Mouse (Mus musculus): ENCODE results near the gene Ifna16.

Ifna16 gene

DNA sequence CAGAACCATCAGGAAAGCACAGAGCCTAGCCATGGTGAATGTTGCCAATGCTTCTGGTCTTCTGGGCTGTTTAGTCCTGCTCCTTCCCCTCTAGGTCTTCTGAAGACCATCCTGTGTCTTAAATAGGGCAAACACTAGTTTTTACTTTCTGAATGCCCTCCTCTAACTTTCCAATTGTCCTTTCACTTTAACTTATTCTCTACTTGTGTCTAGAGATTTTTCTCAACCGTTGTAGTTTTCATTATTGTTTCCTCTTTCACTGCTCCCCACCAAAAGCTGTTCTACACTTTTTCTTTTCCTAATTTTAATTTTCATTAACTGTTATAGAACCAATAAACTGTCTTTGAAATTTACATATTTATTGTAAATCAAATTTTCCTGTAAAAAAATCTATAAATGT is at the start of gene Ifna16:
Gene Ifna16, minus strand, starts transcription at position 101 of the 400 bp plus-strand sequence.
- DNase-seq = no peak

- peak; percentile 20 to 27 for DNase-seq
These were observed 46.9 kb upstream of the Ifna16 start for GRCm38 (mm10) chr4:88723497-88724090.

- DNase-seq = peak; percentile 88 to 91
These were observed 45.3 kb upstream of the Ifna16 start, which contains the start of the genes Gm26566 and Klhl9 for GRCm38 (mm10) chr4:88721791-88722721. TSS of gene Gm26566 (plus strand) at chr4:88721805. TSS of gene Klhl9 (minus strand) at chr4:88722465.

- DNase-seq = no peak
These were observed 42.0 kb upstream of the Ifna16 start for GRCm38 (mm10) chr4:88718715-88719114.

DNA sequence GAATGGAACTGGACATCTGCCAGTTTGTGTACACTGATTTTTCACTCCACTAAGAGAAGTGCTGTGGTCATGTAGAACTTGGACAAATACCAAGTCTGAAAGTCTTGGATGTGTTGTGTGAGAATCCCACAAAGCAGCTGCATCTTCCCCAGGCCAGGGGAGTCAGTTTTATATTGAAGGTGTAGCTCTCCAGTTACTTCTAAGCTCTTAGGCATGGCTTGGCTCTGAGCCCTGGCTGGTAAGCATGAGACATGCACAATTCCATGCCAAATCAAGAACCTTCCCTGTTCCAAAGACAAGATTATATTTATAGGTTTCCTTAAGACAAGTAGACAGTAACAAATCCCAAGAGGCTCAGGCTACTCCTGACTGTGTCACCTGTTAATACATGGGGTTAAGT is 38.3 kb upstream of the Ifna16 start:
- DNase-seq = no peak

- no peak for DNase-seq
These were observed 37.6 kb upstream of the Ifna16 start for GRCm38 (mm10) chr4:88714281-88714680.

- DNase-seq = no peak
These were observed 30.6 kb upstream of the Ifna16 start for GRCm38 (mm10) chr4:88707128-88707826.

DNA sequence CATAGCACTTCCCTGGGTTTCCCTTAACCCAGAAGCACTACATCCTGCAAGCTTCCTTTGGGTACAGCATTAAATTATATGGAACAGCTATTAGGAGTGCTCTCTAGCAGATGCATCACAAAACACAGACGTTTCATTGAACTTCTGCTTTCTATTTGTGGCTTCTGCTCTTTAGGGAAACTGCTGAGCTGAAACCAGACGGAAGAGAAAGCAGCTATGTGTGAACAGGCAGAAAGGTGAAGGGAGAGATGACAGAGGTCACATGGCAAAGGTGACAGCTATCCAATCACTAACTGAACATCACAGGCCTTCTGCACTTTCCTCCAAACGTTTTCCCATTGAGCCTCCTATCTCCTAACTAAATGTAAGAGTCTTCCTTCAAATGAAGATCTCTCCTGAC is 29.2 kb upstream of the Ifna16 start:
- no peak for DNase-seq

DNA sequence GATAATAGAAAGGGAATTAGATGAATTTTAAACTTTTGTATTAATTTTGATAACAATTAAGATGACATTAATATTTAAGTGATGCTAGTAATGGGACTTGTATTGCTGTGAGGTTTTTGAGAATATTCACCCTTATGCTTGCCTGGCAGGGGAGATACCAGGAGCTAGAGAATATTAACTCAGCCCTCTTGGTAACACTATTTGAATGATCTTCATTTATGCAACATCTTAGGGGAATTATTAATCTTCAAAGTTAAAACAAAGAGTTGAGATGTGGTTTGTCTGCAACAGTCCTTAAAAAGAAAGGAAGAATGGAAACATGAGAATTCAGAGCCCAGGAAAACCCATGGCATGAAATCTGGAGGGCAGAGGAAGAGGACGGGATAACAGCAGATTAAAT is 22.6 kb upstream of the Ifna16 start:
- no peak for DNase-seq

DNA sequence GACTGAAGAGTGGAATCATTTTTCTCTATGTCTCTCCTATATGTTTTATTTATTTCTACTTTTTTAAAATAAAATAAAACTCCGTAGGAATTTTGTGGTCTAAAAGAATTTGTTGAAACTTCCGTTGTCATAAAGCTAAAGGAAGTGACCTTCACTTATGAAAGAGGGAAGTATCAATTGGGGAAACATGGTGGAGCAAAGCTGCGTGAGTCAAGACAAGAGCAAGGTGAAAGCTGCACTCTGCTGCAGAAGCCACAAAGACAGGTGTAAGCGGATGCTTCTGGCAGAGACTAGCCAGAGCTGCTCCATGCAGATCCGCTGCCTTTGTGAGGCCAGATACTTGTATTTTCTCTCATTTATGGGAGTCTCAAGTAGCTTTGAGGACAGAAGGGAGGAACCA is 22.1 kb upstream of the Ifna16 start:
- DNase-seq = no peak

DNA sequence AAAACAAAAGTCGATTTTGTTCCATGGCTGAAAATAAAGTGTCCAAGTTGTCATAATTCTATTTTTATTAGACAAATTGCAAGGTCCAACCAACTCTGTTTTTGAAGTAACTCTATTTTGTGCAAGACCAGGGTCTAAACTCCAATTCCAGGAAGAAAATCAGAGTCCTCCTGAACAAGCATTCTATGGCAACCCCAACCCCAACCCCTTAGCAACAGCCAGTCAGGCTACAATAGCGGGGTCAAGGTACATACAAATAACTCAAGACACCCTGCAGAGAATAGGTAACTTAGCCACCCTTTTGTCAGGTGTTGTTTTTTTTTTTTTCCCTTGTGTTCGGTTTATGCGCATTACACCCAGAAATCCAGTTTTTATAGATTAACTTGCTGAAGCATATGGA is 21.0 kb upstream of the Ifna16 start:
- peak in 1 of 2 experiments; percentile 49 for DNase-seq

GRCm38 (mm10) chr4:88697108-88697507 is 20.4 kb upstream of the Ifna16 start:
- DNase-seq = no peak

DNA sequence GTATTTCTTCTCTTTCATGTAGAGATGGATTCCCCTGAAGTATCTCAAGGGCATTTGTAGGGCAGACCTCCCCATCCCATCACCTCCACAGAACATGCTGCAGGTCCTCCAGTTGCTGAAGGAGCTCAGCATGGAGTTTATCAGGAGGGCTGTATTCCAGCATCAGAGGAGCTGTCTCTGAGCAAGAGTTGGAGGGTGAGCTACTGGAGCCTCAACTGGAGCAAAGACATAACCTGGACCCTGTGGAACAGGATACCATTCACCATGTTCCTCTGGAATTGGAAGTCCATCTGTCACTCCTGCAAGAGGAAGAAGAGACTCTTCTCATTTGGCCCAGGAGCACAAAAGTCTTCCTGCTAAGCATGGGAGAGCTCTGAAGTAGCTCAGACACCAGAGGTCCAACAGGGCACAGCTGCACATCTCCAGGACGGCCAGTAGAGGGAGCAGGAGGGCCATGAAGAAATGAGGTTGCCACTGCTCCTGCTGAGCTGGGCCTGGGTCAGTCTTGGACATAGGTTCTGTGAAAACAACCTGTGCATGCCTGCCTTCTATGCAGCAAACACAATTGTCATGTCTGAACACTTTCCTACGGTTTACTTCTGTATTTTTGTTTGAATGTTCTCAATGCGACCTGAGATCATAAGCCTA is 19.6 kb upstream of the Ifna16 start:
- DNase-seq = peak; percentile 55 to 75

- no peak for DNase-seq
These were observed 16.7 kb upstream of the Ifna16 start for GRCm38 (mm10) chr4:88693392-88693791.

DNA sequence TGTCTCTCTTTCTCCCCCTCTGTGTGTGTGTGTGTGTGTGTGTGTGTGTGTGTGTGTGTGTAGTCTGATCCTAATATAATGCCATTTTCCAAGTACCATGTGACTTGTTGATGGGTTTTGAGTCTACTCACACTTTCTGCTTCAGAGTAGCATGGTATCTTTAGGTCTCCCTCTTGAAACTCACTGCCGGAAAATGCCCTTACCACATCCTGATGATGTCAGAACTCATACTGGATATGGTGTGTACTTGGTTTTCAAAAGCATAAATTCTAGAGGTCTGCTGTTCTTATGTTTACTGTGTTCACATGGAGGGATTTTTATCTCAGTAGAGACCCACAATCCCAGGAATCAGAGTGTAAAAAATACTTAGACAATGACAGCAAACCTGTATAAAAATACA is 15.8 kb upstream of the Ifna16 start:
- no peak for DNase-seq

DNA sequence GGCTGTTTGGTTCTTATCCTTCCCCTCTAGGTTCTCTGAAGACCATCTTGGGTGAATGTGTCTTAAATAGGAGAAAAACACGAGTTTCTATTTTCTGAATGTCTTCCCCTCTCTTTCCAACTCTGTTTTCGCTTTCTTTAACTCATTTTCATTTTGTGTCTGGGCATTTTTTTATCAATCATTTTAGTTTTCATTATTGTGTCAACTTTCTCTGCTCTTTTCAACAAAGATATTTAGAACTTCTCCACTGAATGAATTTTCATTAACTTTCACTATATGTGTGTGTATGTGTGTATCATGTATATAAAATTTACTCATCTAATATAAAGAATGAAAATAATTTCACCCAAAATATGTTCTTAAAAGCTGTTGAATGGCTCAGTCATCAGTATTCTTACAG is 14.5 kb upstream of the Ifna16 start, which contains the start of gene Ifnab:
Gene Ifnab, minus strand, starts transcription at position 101 of the 400 bp plus-strand sequence.
- no peak for DNase-seq

GRCm38 (mm10) chr4:88683812-88684211 is 7.1 kb upstream of the Ifna16 start, which contains the start of gene Ifna2:
TSS of gene Ifna2 (minus strand) at chr4:88683912.
- DNase-seq = no peak

GRCm38 (mm10) chr4:88681353-88681752 is 4.6 kb upstream of the Ifna16 start:
- no peak for DNase-seq

DNA sequence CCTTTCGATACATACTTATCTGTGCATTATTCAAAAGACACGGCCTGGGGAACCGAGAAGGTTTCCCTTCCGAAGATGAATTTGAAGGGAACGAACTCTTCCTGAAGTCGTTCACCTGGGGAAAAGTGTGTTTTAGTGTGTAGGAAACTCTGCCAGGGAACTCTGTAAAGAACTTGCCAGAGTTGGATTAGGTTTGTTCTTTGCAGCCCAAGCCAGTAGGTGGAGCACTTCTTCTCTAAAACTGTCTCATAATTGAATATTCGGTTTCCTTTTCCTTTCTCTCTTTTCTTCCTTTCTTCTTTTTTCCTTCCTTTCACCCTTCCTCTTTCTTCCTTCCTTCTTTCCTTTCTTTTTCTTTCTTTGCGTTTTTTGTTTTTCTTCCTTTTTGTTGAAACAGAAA is 3.6 kb upstream of the Ifna16 start:
- DNase-seq = peak in 1 of 2 experiments; percentile 30

- peak; percentile 7 to 24 for DNase-seq
These were observed 21.3 kb downstream of the Ifna16 start for GRCm38 (mm10) chr4:88655461-88655860.

GRCm38 (mm10) chr4:88653644-88654043 is 23.1 kb downstream of the Ifna16 start:
- DNase-seq = no peak

- no peak for DNase-seq
These were observed 32.4 kb downstream of the Ifna16 start, which contains the start of gene Ifna13 for GRCm38 (mm10) chr4:88644359-88644758. TSS of gene Ifna13 (minus strand) at chr4:88644459.

DNA sequence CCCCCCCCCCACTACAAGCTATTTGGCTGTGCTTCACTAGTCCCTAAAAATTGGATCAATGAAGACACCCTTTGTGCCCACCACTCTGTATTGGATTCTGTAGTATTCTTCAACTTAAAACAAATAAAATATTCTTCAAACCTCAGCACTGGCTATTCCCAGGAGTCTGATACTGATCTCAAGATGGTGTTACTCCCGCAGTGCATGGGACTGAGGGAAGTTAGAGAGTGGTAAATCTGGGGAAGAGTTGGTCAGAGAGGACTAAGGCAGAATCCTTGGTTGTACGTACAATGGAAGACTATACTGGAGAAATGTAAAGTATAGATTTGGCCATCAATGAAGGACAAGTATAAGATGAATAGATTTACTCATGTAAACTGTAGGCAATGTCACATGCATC is 34.2 kb downstream of the Ifna16 start:
- DNase-seq = no peak
